Mouse (Mus musculus): ENCODE results near the gene Atg4a-ps. TPM values are rescaled to one million over a fixed set of nuclear protein-coding genes. Genes with fewer than 3 reads are reported as not detected.

The Atg4a-ps gene
- polyA plus RNA-seq, 1 experiment, result 0.36 TPM

- TF ChIP-seq CTCF (IDR thresholded peaks at IDR 0.05; ENCODE audit: low read depth, low read length) (no peak), POLR2A (IDR thresholded peaks at IDR 0.05; ENCODE audit: borderline replicate concordance, low read depth, low read length) (no peak)
- H3K27ac ChIP-seq (ENCODE audit: insufficient read depth, low read depth, low read length), result no peak overlapping the region
- no peaks in the 10 kb centered on the region for H3K4me1 ChIP-seq (ENCODE audit: control insufficient read depth, insufficient read depth, low read length)
- no peak overlapping the region for H3K4me3 ChIP-seq (ENCODE audit: insufficient read depth, low read length)
Measured at GRCm38 (mm10) chr3:103663385-103663784, 17.5 kb upstream of the Atg4a-ps start.

- H3K4me3 ChIP-seq (ENCODE audit: insufficient read depth, low read length), result no peak overlapping the region
- H3K27ac ChIP-seq (ENCODE audit: insufficient read depth, low read depth, low read length), result no peak overlapping the region
- TF ChIP-seq CTCF (IDR thresholded peaks at IDR 0.05; ENCODE audit: low read depth, low read length), result no peak
- TF ChIP-seq POLR2A (IDR thresholded peaks at IDR 0.05; ENCODE audit: borderline replicate concordance, low read depth, low read length), result no peak
- no peaks in the 10 kb centered on the region for H3K4me1 ChIP-seq (ENCODE audit: control insufficient read depth, insufficient read depth, low read length)
Measured at GRCm38 (mm10) chr3:103661714-103662113, 15.8 kb upstream of the Atg4a-ps start.

GRCm38 (mm10) chr3:103660012-103660411 is 14.1 kb upstream of the Atg4a-ps start:
- H3K4me1 ChIP-seq (ENCODE audit: control insufficient read depth, insufficient read depth, low read length), result no peaks in the 10 kb centered on the region
- H3K4me3 ChIP-seq (ENCODE audit: insufficient read depth, low read length), result no peak overlapping the region
- TF ChIP-seq POLR2A (IDR thresholded peaks at IDR 0.05; ENCODE audit: borderline replicate concordance, low read depth, low read length), result no peak
- TF ChIP-seq CTCF (IDR thresholded peaks at IDR 0.05; ENCODE audit: low read depth, low read length), result no peak
- no peak overlapping the region for H3K27ac ChIP-seq (ENCODE audit: insufficient read depth, low read depth, low read length)

- no peak for TF ChIP-seq CTCF (IDR thresholded peaks at IDR 0.05; ENCODE audit: low read depth, low read length)
- TF ChIP-seq POLR2A (IDR thresholded peaks at IDR 0.05; ENCODE audit: borderline replicate concordance, low read depth, low read length), result no peak
- Histone ChIP-seq H3K4me3 (ENCODE audit: insufficient read depth, low read length) (no peak overlapping the region), H3K27ac (ENCODE audit: insufficient read depth, low read depth, low read length) (no peak overlapping the region), H3K4me1 (ENCODE audit: control insufficient read depth, insufficient read depth, low read length) (peaks cover 11% of the 10 kb centered on the region)
Measured at GRCm38 (mm10) chr3:103650406-103650805, 4.5 kb upstream of the Atg4a-ps start.

- H3K4me3 ChIP-seq (ENCODE audit: insufficient read depth, low read length), result no peak overlapping the region
- no peak overlapping the region for H3K27ac ChIP-seq (ENCODE audit: insufficient read depth, low read depth, low read length)
- H3K4me1 ChIP-seq (ENCODE audit: control insufficient read depth, insufficient read depth, low read length), result peaks cover 11% of the 10 kb centered on the region
- no peak for TF ChIP-seq CTCF (IDR thresholded peaks at IDR 0.05; ENCODE audit: low read depth, low read length)
- no peak for TF ChIP-seq POLR2A (IDR thresholded peaks at IDR 0.05; ENCODE audit: borderline replicate concordance, low read depth, low read length)
Measured at GRCm38 (mm10) chr3:103649716-103650115, 3.8 kb upstream of the Atg4a-ps start.

GRCm38 (mm10) chr3:103648486-103648885 is 2.6 kb upstream of the Atg4a-ps start:
- Histone ChIP-seq H3K4me1 (ENCODE audit: control insufficient read depth, insufficient read depth, low read length) (peaks cover 11% of the 10 kb centered on the region), H3K27ac (ENCODE audit: insufficient read depth, low read depth, low read length) (no peak overlapping the region), H3K4me3 (ENCODE audit: insufficient read depth, low read length) (no peak overlapping the region)
- TF ChIP-seq CTCF (IDR thresholded peaks at IDR 0.05; ENCODE audit: low read depth, low read length) (no peak), POLR2A (IDR thresholded peaks at IDR 0.05; ENCODE audit: borderline replicate concordance, low read depth, low read length) (no peak)

GRCm38 (mm10) chr3:103647164-103647867 is 1.4 kb upstream of the Atg4a-ps start:
- H3K4me1 ChIP-seq (ENCODE audit: control insufficient read depth, insufficient read depth, low read length), result peaks cover 11% of the 10 kb centered on the region
- H3K27ac ChIP-seq (ENCODE audit: insufficient read depth, low read depth, low read length), result no peak overlapping the region
- TF ChIP-seq CTCF (IDR thresholded peaks at IDR 0.05; ENCODE audit: low read depth, low read length), result no peak
- no peak for TF ChIP-seq POLR2A (IDR thresholded peaks at IDR 0.05; ENCODE audit: borderline replicate concordance, low read depth, low read length)
- no peak overlapping the region for H3K4me3 ChIP-seq (ENCODE audit: insufficient read depth, low read length)

- H3K4me1 ChIP-seq (ENCODE audit: control insufficient read depth, insufficient read depth, low read length), result peaks cover 3% of the 10 kb centered on the region; the same call in 1 of the 2 replicates
- TF ChIP-seq CTCF (IDR thresholded peaks at IDR 0.05; ENCODE audit: low read depth, low read length) (no peak), POLR2A (IDR thresholded peaks at IDR 0.05; ENCODE audit: borderline replicate concordance, low read depth, low read length) (no peak)
- H3K27ac ChIP-seq (ENCODE audit: insufficient read depth, low read depth, low read length), result no peak overlapping the region
- no peak overlapping the region for H3K4me3 ChIP-seq (ENCODE audit: insufficient read depth, low read length)
Measured at GRCm38 (mm10) chr3:103641301-103641700, 4.6 kb downstream of the Atg4a-ps start.

- Histone ChIP-seq H3K4me1 (ENCODE audit: control insufficient read depth, insufficient read depth, low read length) (peaks cover 3% of the 10 kb centered on the region; the same call in 1 of the 2 replicates), H3K27ac (ENCODE audit: insufficient read depth, low read depth, low read length) (no peak overlapping the region), H3K4me3 (ENCODE audit: insufficient read depth, low read length) (no peak overlapping the region)
- TF ChIP-seq POLR2A (IDR thresholded peaks at IDR 0.05; ENCODE audit: borderline replicate concordance, low read depth, low read length) (no peak), CTCF (IDR thresholded peaks at IDR 0.05; ENCODE audit: low read depth, low read length) (no peak)
Measured at GRCm38 (mm10) chr3:103640226-103640803, 5.6 kb downstream of the Atg4a-ps start.

- no peak for TF ChIP-seq CTCF (IDR thresholded peaks at IDR 0.05; ENCODE audit: low read depth, low read length)
- no peak for TF ChIP-seq POLR2A (IDR thresholded peaks at IDR 0.05; ENCODE audit: borderline replicate concordance, low read depth, low read length)
- Histone ChIP-seq H3K27ac (ENCODE audit: insufficient read depth, low read depth, low read length) (no peak overlapping the region), H3K4me1 (ENCODE audit: control insufficient read depth, insufficient read depth, low read length) (peaks cover 9% of the 10 kb centered on the region), H3K4me3 (ENCODE audit: insufficient read depth, low read length) (no peak overlapping the region)
Measured at GRCm38 (mm10) chr3:103637641-103638040, 8.2 kb downstream of the Atg4a-ps start.

Data from bone marrow macrophage, adult 2 months (primary cell).